Mouse (Mus musculus) adrenal gland, postnatal 14 days (tissue): Measurements from ENCODE around the gene Plcl1. TPM values are rescaled to one million over a fixed set of nuclear protein-coding genes. Genes with fewer than 3 reads are reported as not detected.

Source experiments
- DNase-seq: peaks from one replicate; pipeline ENCODE4 v3.0.0; 2021; ENCODE audit warnings: mixed read lengths
- total RNA-seq: library from RNA; stranded (reverse); gene quantifications from 2 replicates; pipeline ENCODE4 v1.2.3, GENCODE M21; 2021

The Plcl1 gene
- total RNA-seq, 1 experiment from 2014 or later: 5.3 TPM

DNA sequence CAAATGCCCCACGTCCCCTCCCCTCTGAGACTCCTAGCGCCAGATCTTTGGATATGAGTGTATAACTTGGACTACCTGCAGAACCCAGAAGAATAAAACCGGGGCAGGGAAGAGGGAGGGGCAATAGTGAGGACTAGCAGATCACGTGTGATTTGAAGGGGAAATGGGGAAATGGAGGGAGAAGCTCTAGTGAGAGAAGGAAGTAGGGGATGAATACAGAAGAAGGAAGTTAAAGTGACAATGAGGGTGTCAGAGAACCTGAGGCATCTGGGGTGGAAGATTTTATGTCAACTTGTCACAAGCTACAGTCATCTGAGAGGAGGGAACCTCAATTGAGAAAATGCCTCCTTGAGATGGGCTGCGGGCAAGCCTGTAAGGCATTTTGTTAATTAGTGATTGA, 119.4 kb downstream of the Plcl1 start:
- no peak for DNase-seq

DNA sequence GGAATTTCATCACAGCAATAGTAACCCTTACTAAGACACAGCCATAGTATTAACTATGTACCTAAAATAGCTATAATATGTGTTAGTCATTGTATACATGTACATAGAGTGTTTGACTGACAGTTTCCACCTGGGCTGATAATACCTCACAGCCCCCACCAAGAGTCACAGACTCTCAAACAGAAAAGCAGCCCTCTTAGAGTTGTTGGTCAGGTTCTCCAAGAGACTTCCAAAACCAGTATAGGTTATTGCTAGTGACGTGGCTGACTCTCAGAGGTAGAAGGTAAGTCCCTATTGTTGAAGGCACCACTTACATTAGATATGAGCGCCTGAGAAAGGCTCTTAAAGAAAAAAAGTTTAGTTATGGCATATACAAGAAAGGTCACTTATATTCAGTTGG, 120.0 kb downstream of the Plcl1 start:
- DNase-seq: no peak

DNA sequence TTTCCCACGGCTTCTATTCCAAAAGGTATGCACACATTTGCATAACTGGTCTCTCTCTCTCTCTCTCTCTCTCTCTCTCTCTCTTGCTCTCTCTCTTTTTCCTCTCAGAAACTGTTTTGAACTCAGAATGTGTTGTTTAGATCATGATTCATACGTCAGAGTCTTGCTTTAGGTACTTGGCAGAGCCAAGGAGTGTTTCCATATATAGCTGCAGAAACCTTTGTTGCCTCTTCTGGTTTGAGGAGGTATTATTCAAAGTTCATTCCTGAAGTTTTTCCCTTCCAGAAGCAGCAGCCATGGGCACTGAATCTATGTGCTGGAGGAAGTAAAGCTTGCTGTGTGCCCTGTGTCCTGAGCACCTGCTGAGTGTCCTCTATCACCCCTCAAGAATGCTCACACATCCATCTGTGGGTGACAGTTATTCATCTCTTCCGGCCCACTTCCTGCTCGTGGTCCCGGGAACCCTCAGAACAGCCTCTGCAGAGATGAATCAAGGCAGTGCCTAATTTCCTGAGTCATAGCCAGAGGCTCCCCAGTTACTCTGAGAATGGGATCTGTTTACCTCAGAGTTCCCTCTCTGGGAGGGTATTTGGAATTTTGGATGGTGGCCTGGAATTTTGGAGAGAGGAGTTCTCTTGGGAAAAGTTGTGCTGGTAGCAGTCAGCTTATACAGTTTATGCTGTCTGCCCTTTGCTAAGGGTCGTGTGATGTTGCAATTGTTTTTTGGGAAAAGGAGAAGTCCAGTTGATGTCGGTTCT, 123.0 kb downstream of the Plcl1 start:
- DNase-seq: peak; percentile 9

DNA sequence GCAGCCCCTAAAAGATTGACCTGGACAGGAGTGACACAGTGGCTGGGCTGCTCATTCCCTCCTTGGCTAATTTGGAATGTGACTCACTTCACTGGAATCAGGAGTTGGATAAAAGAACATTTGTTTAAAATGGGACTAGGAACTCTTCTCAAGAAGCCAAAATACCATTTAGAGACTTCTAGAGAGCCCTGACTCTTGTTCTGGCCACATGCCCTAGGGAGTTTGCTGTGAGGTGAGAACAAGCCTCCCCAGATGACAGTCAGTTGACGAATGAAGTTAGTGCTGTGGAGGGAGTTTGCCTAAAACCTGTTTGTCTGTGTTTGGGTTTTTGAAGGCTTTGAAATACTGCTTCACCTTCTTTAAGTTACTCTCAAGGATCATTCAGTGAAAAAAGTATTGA, 128.1 kb downstream of the Plcl1 start:
- no peak for DNase-seq

DNA sequence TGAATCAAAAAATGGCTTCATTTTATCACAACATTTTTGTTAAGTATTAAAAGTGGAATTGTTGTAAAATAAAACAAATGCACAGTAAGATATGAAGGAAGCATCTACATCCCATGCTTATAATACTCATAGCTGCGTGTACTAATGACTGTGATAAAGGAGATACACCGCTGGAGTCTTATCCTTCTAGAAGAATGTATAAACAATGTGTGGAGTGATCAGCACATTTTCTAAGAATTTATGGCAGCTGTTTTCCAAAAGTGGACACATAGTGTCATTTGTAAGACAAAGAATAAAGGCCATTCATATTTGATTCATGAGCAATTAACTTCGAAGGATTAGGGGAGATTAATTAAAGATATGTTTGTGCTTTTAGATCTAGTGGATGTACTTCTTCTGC, 148.7 kb downstream of the Plcl1 start:
- no peak for DNase-seq

DNA sequence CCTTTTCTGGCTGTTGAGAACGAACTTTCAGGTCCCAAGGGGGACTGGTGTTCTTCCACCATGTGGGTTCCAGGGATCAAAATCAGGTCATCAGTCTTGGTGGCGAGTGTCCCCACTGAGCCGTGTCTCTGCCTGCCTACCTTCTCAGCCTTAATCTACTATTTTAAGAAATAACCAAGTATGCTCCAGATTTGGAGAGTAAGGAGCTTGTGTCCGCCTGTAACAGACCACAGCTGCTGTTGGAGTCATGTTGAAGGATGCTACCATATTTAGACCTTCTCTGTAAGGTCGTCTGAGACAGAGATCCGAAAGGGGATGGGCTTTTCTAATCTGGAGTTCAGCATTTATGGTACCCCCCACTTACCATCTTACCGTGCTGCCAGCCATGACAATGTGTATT, 152.2 kb downstream of the Plcl1 start:
- no peak for DNase-seq

DNA sequence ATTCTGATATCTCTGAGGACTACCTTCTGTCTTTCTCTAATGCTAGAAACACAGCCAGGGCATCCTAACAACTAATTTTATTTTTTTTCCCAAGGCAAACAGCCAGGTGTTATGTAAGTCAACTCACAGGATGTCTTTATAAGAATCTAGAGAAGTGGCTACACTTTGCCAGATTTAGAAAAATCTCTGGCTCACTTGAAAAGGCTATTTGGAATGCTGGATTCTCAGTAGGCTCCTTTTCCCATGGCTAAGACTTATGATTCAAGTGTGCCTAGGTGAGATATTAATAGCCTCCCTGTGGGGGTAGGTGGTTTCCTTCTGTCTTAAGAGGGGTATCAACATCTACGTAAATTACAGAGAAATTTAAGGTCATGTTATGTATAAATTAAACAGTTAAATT, 152.7 kb downstream of the Plcl1 start:
- DNase-seq: no peak

DNA sequence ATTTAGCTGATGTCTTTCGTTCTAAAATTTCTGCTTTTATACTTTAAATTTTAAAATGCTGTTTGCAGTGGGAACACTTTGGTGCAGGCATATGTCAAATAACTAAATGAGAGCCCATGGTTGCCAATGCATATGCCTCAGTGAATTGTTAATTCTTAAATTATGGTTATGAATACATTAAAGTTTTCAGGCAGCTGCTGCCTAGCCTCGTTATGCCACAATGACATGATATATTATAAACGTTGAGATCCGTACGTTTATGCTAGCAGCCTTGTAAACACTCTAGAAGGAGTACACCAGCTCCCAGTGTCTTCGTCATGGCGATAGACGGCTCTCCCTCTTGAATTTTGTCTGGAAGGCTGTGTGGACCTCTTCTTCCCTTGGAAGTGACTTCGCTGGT, 154.3 kb downstream of the Plcl1 start:
- DNase-seq: no peak

DNA sequence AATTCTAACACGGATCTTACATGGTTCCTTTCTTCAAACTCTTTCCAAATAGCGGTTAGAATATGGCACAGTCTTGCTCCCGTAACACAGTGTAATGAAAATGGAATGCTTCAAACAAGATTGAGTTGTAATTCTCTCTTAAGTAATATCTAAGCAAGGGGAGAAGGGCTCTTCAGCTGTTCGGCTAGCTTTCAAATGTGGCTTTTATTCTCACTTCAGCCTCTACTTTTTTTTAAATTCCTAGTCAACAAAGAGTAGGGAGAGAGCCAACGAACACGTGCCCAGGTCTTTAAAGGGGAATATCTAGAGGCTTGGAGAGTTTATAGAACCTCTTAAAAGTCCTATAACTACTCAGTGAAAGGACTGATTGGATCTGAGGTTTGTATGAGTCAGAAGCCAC, 160.2 kb downstream of the Plcl1 start:
- no peak for DNase-seq

DNA sequence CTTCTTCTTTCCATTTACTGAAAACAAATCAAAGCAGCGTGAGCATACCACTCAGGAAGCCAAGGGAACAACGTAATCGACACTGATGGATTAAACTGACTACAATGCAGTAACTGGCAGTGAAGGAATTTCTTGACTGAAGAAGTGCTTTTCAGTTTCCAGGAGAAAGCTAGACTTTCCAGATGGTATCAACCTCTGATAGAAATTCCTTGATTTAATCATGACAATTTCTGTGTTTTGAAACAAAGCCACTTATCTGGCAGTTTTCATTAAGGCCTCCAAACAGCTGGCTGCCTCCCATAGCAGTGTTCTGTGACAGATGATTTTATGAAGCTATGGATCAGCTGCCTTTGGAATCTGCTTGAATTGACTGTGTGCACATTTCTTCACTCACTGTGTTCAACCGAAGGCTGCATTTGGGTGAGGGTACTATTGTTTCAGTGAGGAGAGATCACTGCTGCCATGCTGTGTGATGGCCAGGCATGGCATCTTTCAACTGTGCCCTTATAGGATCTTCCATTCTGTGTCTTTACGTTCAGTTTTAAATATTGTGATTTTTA, 162.2 kb downstream of the Plcl1 start:
- DNase-seq: no peak

DNA sequence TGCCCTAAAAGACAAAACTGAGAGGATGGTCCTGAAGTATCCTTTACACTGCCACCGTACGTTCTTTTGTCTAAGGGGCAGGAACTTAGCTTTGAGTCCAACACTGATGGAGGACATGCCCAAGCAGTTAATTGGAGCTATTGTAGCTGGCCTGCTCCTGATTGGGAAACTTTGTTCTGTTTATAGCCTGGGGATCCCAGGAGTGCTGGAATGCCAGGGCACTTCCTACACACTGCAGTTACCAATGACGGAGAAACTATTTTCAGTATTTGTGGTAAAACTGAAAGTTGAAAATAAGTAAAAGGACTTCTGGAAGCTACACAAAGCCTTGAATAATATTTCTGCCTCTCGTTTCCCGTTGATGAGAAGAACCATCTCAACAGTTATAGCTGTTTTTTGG, 164.5 kb downstream of the Plcl1 start:
- no peak for DNase-seq

DNA sequence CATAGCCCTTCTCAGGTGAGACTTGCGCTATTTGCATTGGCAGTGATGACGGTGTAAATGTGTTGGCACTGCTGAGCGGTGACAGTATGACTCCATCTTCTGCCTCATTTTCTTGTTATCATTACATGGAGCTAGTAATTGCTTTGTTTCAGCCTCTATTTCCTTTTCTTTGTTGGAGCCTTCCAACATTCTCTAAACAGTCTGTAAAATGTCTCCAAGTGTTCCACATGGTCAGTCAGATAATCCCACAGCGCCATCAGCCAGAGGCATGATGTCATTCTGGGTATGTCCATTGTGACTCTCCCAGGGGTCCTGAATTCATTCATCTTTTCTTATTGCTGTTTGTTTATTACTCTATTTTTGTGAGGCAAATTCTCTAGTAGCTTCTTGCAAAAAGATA, 165.7 kb downstream of the Plcl1 start:
- no peak for DNase-seq

DNA sequence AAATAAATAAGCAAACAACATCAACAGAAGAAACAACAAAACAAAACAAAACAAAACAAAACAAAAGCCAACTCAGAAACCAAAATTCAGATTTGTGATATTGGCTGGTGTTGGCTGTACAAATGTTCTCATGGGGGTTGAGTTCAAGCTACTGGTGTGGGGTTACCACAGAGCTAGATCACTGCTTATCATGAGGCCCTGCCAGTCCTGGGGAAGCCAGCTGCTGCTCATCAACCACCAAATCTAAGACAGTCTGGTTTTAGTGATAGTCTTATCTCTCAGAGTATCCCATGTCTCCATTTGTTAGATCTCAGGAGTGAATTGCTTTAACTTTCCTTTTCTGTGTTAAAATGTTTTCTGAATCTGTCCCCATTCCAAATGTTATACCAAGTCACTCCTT, 166.5 kb downstream of the Plcl1 start:
- no peak for DNase-seq

DNA sequence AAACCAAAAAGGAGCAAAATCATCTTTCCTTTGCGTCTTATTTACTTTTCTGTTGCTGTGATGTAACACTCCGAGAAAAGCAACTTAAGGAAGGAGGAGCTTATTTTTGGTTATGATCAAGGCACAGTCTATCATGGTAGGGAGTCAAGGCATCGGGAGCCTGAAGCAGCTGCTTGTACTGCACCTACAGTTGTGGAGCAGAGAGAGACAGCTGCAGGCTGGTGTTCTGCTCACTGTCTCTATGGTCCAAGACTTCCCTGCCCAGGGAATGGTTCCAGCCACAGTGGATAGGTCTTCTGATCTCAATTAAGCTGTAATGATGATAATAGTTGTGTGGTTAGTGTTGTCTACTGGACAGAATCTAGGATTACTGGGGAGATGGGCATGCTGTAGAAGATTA, 166.9 kb downstream of the Plcl1 start:
- no peak for DNase-seq

DNA sequence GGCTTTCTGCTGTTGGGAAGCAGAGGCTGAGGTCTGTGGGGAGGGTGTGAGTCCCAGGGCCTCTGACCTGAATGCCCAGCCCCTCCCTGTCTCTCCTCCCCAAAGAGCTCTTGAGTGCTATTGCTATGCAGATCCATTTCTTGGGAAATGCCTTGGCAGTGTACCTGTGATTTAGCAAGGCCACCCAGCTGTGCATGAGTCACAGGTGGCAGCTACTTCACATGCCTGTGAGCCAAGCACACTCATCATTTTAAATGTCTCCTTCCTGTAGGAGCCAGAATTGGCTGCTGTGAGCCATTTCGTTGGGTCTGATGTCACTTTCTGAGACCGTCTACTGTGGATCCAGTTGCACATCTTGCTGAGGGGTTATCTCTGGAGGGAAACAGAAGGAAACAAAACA, 170.2 kb downstream of the Plcl1 start:
- DNase-seq: peak; percentile 70

DNA sequence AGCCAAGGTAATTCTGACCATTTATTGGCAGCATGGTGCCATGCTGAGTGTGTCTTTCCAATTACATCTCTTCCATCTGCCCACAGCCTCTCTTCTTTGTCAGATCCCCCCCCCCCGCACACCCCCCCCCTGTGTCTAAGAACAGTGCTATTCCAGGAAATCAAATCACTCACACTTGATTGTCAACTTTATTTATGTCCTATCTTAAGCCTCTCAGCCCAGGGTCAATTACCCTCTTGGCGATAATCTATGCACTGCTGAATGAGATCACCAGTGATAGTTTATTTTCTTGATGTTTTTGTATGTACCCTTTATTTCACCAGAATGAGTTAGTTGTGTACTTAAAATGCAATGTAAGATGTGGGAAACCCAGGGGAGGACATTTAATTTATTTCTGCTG, 176.0 kb downstream of the Plcl1 start:
- no peak for DNase-seq

DNA sequence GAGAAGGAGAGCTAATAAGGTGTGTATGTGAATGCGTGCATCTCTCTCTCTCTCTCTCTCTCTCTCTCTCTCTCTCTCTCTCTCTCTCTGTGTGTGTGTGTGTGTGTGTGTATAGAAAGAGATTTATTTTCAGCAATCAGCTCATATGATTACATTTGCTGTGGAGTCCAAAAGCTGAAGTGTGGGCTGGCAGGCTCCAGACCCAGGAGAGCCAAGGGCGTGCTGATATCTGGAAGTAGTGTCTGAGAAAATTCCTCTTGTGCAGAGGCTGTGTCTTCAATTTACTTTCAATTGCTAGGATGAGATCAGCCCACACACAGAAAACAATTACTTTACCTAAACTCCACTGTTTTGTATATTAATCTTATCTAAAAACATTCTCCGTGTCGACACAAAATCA, 179.7 kb downstream of the Plcl1 start:
- DNase-seq: no peak

DNA sequence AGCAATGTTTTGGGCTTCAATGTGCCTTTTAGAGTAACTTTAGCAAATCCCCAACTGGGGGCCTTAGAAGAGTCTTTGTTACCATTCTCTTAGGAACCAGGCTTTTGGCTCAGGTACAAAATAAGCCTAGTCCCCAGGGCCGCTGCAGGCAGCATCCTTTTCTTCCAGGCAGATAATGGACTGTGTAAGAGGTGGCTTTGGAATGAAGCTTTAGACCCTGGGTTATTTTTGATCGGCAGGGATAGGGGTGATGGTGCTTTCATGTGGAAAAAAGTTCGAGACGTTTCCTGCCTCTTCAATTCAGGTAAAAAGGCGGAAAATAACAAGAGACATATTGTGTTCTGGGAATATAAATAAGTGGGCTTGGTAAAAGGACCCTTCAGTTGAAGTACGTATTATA, 182.4 kb downstream of the Plcl1 start:
- no peak for DNase-seq

DNA sequence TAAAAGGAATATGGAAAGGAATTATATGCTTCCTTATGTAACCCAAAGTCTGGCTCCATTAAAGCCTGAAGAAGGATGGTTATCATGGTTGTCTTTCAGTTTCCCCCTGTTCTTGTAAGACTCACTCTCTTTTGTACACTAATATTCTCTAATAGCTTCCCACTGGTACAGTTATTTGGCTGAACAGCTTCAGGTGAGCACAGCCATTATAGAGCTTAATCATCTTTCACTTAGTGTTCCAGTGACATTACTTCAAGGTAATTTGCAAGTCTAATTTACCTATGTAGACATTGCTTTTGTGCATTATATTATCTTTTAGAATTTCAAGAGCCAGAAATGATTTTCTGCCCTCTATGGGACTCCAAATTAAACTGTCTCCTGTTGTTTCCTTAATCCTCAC, 184.3 kb downstream of the Plcl1 start:
- no peak for DNase-seq

DNA sequence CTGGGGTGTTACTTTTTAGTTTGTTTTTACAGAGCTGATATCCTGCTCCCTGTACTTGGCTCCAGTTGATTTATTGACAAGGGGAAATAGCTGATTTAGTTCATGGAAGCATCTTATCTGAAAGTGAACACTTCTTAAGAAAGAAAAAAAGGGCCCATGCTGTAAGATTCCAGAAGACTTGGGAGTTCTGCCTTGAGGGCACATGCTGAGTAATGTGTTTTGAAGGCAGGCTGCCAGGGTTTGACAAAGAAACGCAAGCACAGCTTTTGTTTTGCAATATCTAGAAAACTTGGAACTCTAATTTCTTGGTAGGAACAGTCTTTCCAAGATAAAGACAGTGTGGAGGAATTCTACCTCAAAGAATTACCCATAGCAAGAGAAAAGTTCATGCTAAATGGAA, 194.8 kb downstream of the Plcl1 start:
- DNase-seq: peak; percentile 42

DNA sequence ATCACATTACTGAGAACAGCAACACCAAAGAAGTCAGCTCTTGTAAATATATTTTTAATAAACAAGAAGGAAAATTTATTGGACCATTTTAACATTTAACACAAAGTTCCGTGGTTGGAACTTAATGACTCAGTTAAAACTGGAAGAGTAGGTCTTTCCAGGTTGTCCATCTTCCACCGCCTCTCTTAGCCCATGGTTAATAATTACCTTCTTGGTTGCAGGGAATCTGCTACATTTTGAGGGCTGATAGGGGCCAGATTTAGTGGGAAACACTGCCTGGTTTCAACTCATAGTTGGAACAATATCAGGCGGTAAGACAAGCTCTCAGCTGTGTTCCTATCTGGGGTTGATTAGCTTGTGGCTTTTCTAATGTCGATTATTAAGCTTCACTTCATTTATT, 198.9 kb downstream of the Plcl1 start:
- no peak for DNase-seq

DNA sequence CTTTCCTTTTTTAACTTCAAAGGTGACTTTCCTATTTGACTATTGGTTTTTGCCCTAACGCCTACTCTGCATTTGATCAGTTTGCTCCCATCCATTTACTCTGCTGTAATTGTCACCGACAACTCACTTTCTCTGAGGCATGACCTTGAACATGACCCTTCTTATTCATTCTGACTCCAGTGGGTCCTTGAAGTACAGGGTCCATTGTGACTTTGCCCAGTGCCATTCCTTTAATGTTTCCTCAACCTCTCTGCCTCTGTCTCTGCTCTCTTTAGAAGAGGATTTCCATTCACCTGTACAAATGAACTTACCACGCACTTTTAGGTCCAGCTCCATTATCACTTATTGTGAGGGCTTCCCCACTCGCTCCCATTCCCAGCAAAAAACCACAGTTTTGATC, 199.7 kb downstream of the Plcl1 start:
- DNase-seq: no peak

DNA sequence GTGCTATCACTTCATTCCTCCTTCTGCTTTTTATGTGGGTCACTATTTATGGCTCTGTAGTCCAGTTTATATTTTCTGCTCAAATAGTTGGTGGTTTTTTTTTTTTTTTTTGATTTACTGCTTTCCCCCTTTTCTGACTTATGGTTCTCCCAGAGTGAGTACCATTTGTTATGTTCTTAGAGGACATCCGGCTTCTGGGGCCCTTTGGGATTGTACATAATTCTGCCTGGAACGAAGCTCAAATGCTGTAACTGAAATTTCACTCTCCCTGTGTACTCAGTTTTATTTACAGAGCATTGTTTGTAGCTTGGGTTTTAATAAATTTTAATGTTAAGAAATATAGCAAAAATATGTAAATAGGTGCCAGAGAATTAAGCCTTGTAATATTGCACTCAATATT, 200.2 kb downstream of the Plcl1 start:
- no peak for DNase-seq

DNA sequence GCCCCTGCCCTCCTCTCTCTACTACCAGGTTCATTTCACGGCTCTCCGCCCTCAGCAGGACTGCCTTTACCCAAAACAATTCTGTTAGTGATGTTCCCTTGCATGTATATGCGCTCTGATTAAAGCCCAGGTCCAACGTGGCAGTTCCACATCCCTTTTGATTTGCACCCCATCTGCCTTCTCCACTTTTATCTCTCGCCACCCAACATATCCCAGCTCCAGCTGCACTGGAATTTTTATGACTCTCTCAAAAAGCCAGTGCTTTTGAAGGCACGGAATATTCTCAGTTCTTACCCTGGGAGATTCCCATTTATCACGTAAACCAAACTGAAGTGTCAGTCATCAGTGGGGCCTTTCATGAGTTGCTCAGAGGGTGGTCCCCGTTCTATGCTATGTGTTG, 200.7 kb downstream of the Plcl1 start:
- DNase-seq: no peak
